In the genomic region with DNA sequence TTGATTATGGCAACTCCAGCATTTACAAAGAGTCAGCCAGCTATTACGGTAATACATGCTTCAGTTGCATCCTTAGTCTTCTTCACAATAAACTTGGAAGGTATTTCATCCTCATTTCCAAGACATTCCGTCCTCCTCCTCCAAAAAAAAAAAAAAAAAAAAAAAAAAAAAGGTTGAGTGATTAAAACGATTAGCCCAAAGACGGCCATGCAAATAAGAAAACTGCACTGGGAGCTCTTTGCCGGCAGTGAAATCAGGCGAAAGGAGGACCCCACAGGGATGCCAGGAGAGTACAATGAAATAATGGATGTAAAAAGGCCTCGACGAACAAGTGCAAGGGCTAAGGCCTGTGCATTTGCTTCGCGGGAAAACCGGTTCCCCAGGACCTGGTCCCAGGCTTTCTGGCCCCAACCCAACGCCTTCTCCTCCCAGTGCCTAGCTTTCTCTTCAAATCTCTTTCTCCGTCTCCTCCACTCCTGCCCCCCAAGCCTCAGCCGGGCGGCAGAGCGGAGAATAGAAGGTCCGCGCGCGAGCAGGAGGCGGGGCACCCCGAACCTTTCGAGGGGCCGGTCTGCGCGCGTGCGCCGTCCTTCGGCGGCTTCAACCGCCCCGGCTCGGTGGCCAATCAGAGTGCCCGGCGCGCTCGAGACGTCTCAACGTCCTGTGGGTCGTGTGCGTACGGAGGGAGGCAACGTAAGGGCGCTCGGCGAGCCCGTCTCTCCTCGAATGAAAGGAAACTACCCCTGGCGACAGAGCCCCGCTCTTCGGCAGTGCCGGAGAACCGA, we compare ENCODE assay signal across 8 mouse cellular contexts. TPM values are rescaled to one million over a fixed set of nuclear protein-coding genes. Genes with fewer than 3 reads are reported as not detected.
DNase-seq lines count a peak whose midpoint lies in the region; ATAC-seq and TF ChIP-seq lines count a peak whose summit lies in the region.

A gene (plus strand): TSS at position 680 of the 785 bp plus-strand sequence.

- peak within 1 kb of the TSS; percentile 85 to 96 for H3K4me3 ChIP-seq in ES-E14 (ENCODE audit: insufficient read depth in 1 of 2, low read depth in 1 of 2, low read length in 2 of 2, poor library complexity in 1 of 2, severe bottlenecking in 1 of 2)
- H3K4me3 ChIP-seq in forebrain, embryonic 16.5 days (replicated peaks; ENCODE audit: low read length) = peak within 1 kb of the TSS; percentile 62
- H3K4me3 ChIP-seq in lung, embryonic 15.5 days = peak within 1 kb of the TSS; percentile 68

- no peaks in the 10 kb centered on the region for H3K9me3 ChIP-seq in ES-E14 (ENCODE audit: control insufficient read depth, insufficient read depth, low read depth, low read length)
- H3K9me3 ChIP-seq in forebrain, embryonic 16.5 days (ENCODE audit: control insufficient read depth, low read length) = no peaks in the 10 kb centered on the region
- H3K9me3 ChIP-seq in lung, embryonic 15.5 days = no peaks in the 10 kb centered on the region

- peak; percentile 59 for DNase-seq in ES-E14 (ENCODE audit: low read depth, low spot score)
- DNase-seq in cerebellum, adult 11-12 months = peak; percentile 91
- DNase-seq in heart, postnatal 36 days = peak; percentile 84 to 85
- DNase-seq in layer of hippocampus, adult 8-10 months (ENCODE audit: low spot score in 2 of 2) = peak; percentile 85 to 86
- peak; percentile 85 for DNase-seq in ovary, adult 18-20 months (ENCODE audit: low spot score)
- DNase-seq in thymus, postnatal 0 days (ENCODE audit: low spot score) = peak; percentile 89

- 0 out of 2 replicates have a peak within 1 kb of the TSS, but pooled peaks have one; percentile 33 for H3K27ac ChIP-seq in ES-E14 (ENCODE audit: insufficient read depth, low read depth, low read length, poor library complexity, severe bottlenecking)
- peak within 1 kb of the TSS; percentile 98 for H3K27ac ChIP-seq in forebrain, embryonic 16.5 days (ENCODE audit: low read length)
- peak within 1 kb of the TSS; percentile 90 for H3K27ac ChIP-seq in lung, embryonic 15.5 days

- H3K27me3 ChIP-seq in forebrain, embryonic 16.5 days (replicated peaks; ENCODE audit: control insufficient read depth, insufficient read depth, low read length) = no peaks in the 10 kb centered on the region
- no peaks in the 10 kb centered on the region for H3K27me3 ChIP-seq in lung, embryonic 15.5 days

- H3K9ac ChIP-seq in ES-E14 (ENCODE audit: insufficient read depth, low read depth, low read length, poor library complexity, severe bottlenecking) = peak within 1 kb of the TSS; percentile 93
- H3K9ac ChIP-seq in forebrain, embryonic 16.5 days (replicated peaks; ENCODE audit: low read depth, low read length) = peak within 1 kb of the TSS; percentile 77
- peak within 1 kb of the TSS; percentile 52 for H3K9ac ChIP-seq in lung, embryonic 15.5 days

- no peaks in the 10 kb centered on the region for H3K4me1 ChIP-seq in ES-E14 (ENCODE audit: control insufficient read depth in 2 of 2, insufficient read depth in 2 of 2, low read length in 2 of 2, poor library complexity in 1 of 2)
- H3K4me1 ChIP-seq in forebrain, embryonic 16.5 days (replicated peaks; ENCODE audit: control insufficient read depth, insufficient read depth, low read length) = peaks cover 2% of the 10 kb centered on the region
- H3K4me1 ChIP-seq in lung, embryonic 15.5 days = no peaks in the 10 kb centered on the region

- no peaks in the 10 kb centered on the region for H3K36me3 ChIP-seq in ES-E14 (ENCODE audit: control insufficient read depth, insufficient read depth, low read length, poor library complexity, severe bottlenecking)
- H3K36me3 ChIP-seq in forebrain, embryonic 16.5 days (ENCODE audit: control insufficient read depth, insufficient read depth) = no peaks in the 10 kb centered on the region
- H3K36me3 ChIP-seq in lung, embryonic 15.5 days = no peaks in the 10 kb centered on the region

- intact Hi-C loops in heart, postnatal 36 days (cut with DNase I) = loop anchor here (5.0 to 10.0 kb wide), 2 partner anchors 71 to 453 kb away; no protein-coding TSS in a partner anchor

- ATAC-seq in forebrain, embryonic 16.5 days = peak; percentile 99
- ATAC-seq in lung, embryonic 15.5 days (ENCODE audit: borderline replicate concordance, extremely low read depth, low FRiP score, low TSS enrichment) = peak; percentile 99

- H3K4me2 ChIP-seq in forebrain, embryonic 16.5 days (ENCODE audit: low read length) = peak within 1 kb of the TSS; percentile 55
- peak within 1 kb of the TSS; percentile 62 for H3K4me2 ChIP-seq in lung, embryonic 15.5 days

- in situ Hi-C loops in ES-E14 (cut with MboI; ENCODE audit: low sequenced_read_pairs in 2 of 2, unreplicated experiment in 2 of 2) = no loop called here

- WGBS in forebrain, embryonic 16.5 days = 21% methylated on average over 50 of the region's 54 CpGs
- WGBS in lung, embryonic 15.5 days = 19% methylated on average over 49 of the region's 54 CpGs

TF ChIP-seq in ES-E14, 5 proteins besides CTCF, POLR2A, EP300 and RAD21:
- TF ChIP-seq MAFK (IDR thresholded peaks at IDR 0.05; ENCODE audit: insufficient read depth, low read depth, low read length) (no peak), ZNF384 (IDR thresholded peaks at IDR 0.05; ENCODE audit: low read depth, low read length) (peak; percentile 72)

RNA-seq across cellular contexts. Expression of the gene that starts here (rescaled TPM):
- 11.3 and 14.3 TPM in 2 replicates for total RNA-seq in ES-E14 (2012; rRNA removed)
- 97.6 and 116 TPM in 2 replicates for polyA plus RNA-seq in forebrain, embryonic 16.5 days (2015; fragmentation: Nextera tagmentation; extraction: Ambion mirVana)
- total RNA-seq in heart, postnatal 36 days (2021) = 1 to 10 TPM; 4.4 to 5.3 TPM
- total RNA-seq in layer of hippocampus, adult 8-10 months (2022) = 10 to 100 TPM; 22.2 to 32.4 (median 25.9) TPM
- 40.4 and 42.0 TPM in 2 replicates for polyA plus RNA-seq in lung, embryonic 15.5 days (2015; fragmentation: Nextera tagmentation; extraction: Ambion mirVana)
- polyA plus RNA-seq in thymus, postnatal 0 days (2015; fragmentation: Nextera tagmentation; extraction: Ambion mirVana) = 34.1 and 35.2 TPM in 2 replicates

Comparison
In these comparisons a context has a peak if more than half of its experiments do, and no peak if none do; other contexts are left out.
1. Peak in every context shown above with its lines: DNase-seq, ATAC-seq, H3K4me3 ChIP-seq and H3K27ac ChIP-seq.
2. H3K27ac ChIP-seq: peak in every context shown above with its lines; median percentile 98 in forebrain, embryonic 16.5 days; 90 in lung, embryonic 15.5 days; 33 in ES-E14.